Mouse (Mus musculus): ENCODE measurements around the gene Aarsd1. TPM values are rescaled to one million over a fixed set of nuclear protein-coding genes. Genes with fewer than 3 reads are reported as not detected.
"Not testable (repeated sequence)": the region's sequence is repeated elsewhere in the genome, so short reads cannot be mapped to it uniquely, and the experiment has no call there.

Aarsd1 gene
- polyA plus RNA-seq, 1 experiment from 2014 or later: 31.0 TPM

DNA sequence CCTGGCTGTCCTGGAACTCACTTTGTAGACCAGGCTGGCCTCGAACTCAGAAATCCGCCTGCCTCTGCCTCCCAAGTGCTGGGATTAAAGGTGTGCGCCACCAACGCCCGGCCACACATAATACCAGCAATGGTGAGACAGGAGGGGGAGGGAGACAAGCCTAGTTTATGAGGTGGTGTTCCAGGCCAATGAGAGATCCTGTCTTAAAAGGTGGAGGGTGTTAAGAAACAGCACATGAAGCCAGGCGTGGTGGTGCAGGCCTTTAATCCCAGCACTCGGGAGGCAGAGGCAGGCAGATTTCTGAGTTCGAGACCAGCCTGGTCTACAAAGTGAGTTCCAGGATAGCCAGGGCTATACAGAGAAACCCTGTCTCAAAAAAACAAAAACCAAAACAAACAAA lies 39.2 kb downstream of the Aarsd1 start:
- not testable (repeated sequence) for H3K4me2 ChIP-seq (ENCODE audit: low read depth, low read length); ATAC-seq (ENCODE audit: low read depth); H3K36me3 ChIP-seq (ENCODE audit: control insufficient read depth, insufficient read depth); H3K4me3 ChIP-seq (ENCODE audit: low read depth, low read length); H3K27me3 ChIP-seq (ENCODE audit: control insufficient read depth, insufficient read depth, low read depth, low read length); H3K27ac ChIP-seq (ENCODE audit: low read length); H3K9ac ChIP-seq (ENCODE audit: low read depth, low read length); H3K9me3 ChIP-seq (replicated peaks; ENCODE audit: control insufficient read depth, low read length); H3K4me1 ChIP-seq (ENCODE audit: control insufficient read depth, low read depth, low read length)
- 69% methylated on average over 8 of the region's 8 CpGs for whole genome bisulfite sequencing (ENCODE audit: insufficient replicate concordance)

GRCm38 (mm10) chr11:101374421-101374938 lies 42.9 kb downstream of the Aarsd1 start:
- H3K27me3 ChIP-seq (ENCODE audit: control insufficient read depth, insufficient read depth, low read depth, low read length): no peaks in the 10 kb centered on the region
- H3K9ac ChIP-seq (ENCODE audit: low read depth, low read length): no peak overlapping the region
- no peak for ATAC-seq (ENCODE audit: low read depth)
- H3K36me3 ChIP-seq (ENCODE audit: control insufficient read depth, insufficient read depth): no peaks in the 10 kb centered on the region
- no peaks in the 10 kb centered on the region for H3K9me3 ChIP-seq (replicated peaks; ENCODE audit: control insufficient read depth, low read length)
- no peak overlapping the region for H3K27ac ChIP-seq (ENCODE audit: low read length)
- no peak overlapping the region for H3K4me2 ChIP-seq (ENCODE audit: low read depth, low read length)
- 34% methylated on average over 7 of the region's 7 CpGs for WGBS (ENCODE audit: insufficient replicate concordance)
- H3K4me3 ChIP-seq (ENCODE audit: low read depth, low read length): no peak overlapping the region
- no peaks in the 10 kb centered on the region for H3K4me1 ChIP-seq (ENCODE audit: control insufficient read depth, low read depth, low read length)

GRCm38 (mm10) chr11:101370141-101370540 lies 47.3 kb downstream of the Aarsd1 start:
- Histone ChIP-seq H3K9ac (ENCODE audit: low read depth, low read length) (no peak overlapping the region), H3K4me2 (ENCODE audit: low read depth, low read length) (no peak overlapping the region), H3K4me3 (ENCODE audit: low read depth, low read length) (no peak overlapping the region), H3K4me1 (ENCODE audit: control insufficient read depth, low read depth, low read length) (no peaks in the 10 kb centered on the region), H3K27me3 (ENCODE audit: control insufficient read depth, insufficient read depth, low read depth, low read length) (no peaks in the 10 kb centered on the region), H3K36me3 (ENCODE audit: control insufficient read depth, insufficient read depth) (no peaks in the 10 kb centered on the region), H3K9me3 (replicated peaks; ENCODE audit: control insufficient read depth, low read length) (no peaks in the 10 kb centered on the region), H3K27ac (ENCODE audit: low read length) (no peak overlapping the region)
- ATAC-seq (ENCODE audit: low read depth): no peak
- 56% methylated on average over 5 of the region's 5 CpGs for WGBS (ENCODE audit: insufficient replicate concordance)

- H3K27me3 ChIP-seq (ENCODE audit: control insufficient read depth, insufficient read depth, low read depth, low read length): no peaks in the 10 kb centered on the region
- no peak within 1 kb of the TSS for H3K4me3 ChIP-seq (ENCODE audit: low read depth, low read length)
- no peak within 1 kb of the TSS for H3K9ac ChIP-seq (ENCODE audit: low read depth, low read length)
- no peak within 1 kb of the TSS for H3K4me2 ChIP-seq (ENCODE audit: low read depth, low read length)
- H3K27ac ChIP-seq (ENCODE audit: low read length): no peak within 1 kb of the TSS
- no peak for ATAC-seq (ENCODE audit: low read depth)
- H3K4me1 ChIP-seq (ENCODE audit: control insufficient read depth, low read depth, low read length): peaks cover 2% of the 10 kb centered on the region; the same call in 1 of the 2 replicates
- WGBS (ENCODE audit: insufficient replicate concordance): 61% methylated on average over 8 of the region's 8 CpGs
- H3K9me3 ChIP-seq (replicated peaks; ENCODE audit: control insufficient read depth, low read length): no peaks in the 10 kb centered on the region
- no peaks in the 10 kb centered on the region for H3K36me3 ChIP-seq (ENCODE audit: control insufficient read depth, insufficient read depth)
Measured at GRCm38 (mm10) chr11:101367326-101367935, 50.0 kb downstream of the Aarsd1 start, which contains the start of gene G6pc. TSS of gene G6pc (plus strand) at chr11:101367561.

GRCm38 (mm10) chr11:101364531-101364931 lies 52.9 kb downstream of the Aarsd1 start:
- WGBS (ENCODE audit: insufficient replicate concordance): 13% methylated on average over 5 of the region's 5 CpGs

DNA sequence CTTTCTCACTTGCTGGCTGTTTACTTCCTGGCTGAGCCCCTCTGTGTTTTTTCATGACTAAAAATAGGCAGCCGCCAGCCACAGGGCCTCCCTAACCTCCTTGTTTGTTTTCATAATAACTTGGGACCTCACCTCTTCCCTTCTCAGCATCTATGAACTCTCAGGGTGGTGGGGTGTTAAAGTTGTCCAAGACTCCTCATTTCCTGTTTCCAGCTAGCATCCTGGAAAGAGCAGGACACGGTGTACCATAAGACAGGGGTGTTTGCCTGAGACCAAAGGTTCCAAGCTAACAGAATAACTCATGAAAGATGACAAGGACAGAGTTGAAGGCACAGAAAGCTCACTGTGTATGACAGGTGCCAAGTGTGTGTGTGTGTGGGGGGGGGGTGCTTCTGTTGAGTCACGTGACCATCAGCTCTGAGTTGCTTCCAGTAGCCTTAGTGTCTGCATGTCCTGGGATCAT lies 56.7 kb downstream of the Aarsd1 start:
- no peak overlapping the region for H3K9ac ChIP-seq (ENCODE audit: low read depth, low read length)
- WGBS (ENCODE audit: insufficient replicate concordance): 26% methylated on average over 3 of the region's 3 CpGs
- no peak overlapping the region for H3K4me3 ChIP-seq (ENCODE audit: low read depth, low read length)
- H3K27ac ChIP-seq (ENCODE audit: low read length): 0 out of 2 replicates have a peak overlapping the region, but pooled peaks have one; percentile 4
- H3K27me3 ChIP-seq (ENCODE audit: control insufficient read depth, insufficient read depth, low read depth, low read length): no peaks in the 10 kb centered on the region
- peaks cover 2% of the 10 kb centered on the region; the same call in 1 of the 2 replicates for H3K4me1 ChIP-seq (ENCODE audit: control insufficient read depth, low read depth, low read length)
- H3K4me2 ChIP-seq (ENCODE audit: low read depth, low read length): no peak overlapping the region
- no peaks in the 10 kb centered on the region for H3K9me3 ChIP-seq (replicated peaks; ENCODE audit: control insufficient read depth, low read length)
- ATAC-seq (ENCODE audit: low read depth): no peak
- no peaks in the 10 kb centered on the region for H3K36me3 ChIP-seq (ENCODE audit: control insufficient read depth, insufficient read depth)

More at GRCm38 (mm10) chr11:101364531-101364931, 52.9 kb downstream of the Aarsd1 start:
- Histone ChIP-seq H3K27me3 (ENCODE audit: control insufficient read depth, insufficient read depth, low read depth, low read length) (no peaks in the 10 kb centered on the region), H3K4me3 (ENCODE audit: low read depth, low read length) (no peak overlapping the region), H3K9ac (ENCODE audit: low read depth, low read length) (no peak overlapping the region), H3K27ac (ENCODE audit: low read length) (0 out of 2 replicates have a peak overlapping the region, but pooled peaks have one; percentile 16), H3K9me3 (replicated peaks; ENCODE audit: control insufficient read depth, low read length) (no peaks in the 10 kb centered on the region), H3K4me2 (ENCODE audit: low read depth, low read length) (no peak overlapping the region), H3K36me3 (ENCODE audit: control insufficient read depth, insufficient read depth) (no peaks in the 10 kb centered on the region), H3K4me1 (ENCODE audit: control insufficient read depth, low read depth, low read length) (peaks cover 2% of the 10 kb centered on the region; the same call in 1 of the 2 replicates)
- ATAC-seq (ENCODE audit: low read depth): peak; percentile 42

DNA sequence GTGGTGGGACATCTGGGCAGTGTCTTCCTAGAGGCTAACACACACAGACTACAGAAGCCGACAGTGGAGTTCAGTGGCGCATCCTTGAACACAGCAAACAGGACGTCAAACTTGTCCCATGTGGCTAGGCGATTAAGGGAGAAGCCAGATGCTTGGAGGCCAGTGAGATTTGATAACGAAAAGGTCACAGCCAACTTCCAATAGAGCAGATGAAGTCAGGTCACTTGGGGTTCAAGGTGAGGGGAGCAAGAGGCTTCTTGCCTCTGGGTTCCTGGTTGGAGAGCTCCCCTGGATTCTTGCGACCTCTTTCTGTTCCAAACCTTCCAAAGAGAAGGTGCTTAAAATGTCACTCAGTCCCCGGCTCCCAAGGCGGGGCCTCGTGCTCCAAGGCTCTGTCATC lies 57.6 kb downstream of the Aarsd1 start:
- 54% methylated on average over 9 of the region's 9 CpGs for WGBS (ENCODE audit: insufficient replicate concordance)
- Histone ChIP-seq H3K27me3 (ENCODE audit: control insufficient read depth, insufficient read depth, low read depth, low read length) (no peaks in the 10 kb centered on the region), H3K36me3 (ENCODE audit: control insufficient read depth, insufficient read depth) (no peaks in the 10 kb centered on the region), H3K4me1 (ENCODE audit: control insufficient read depth, low read depth, low read length) (peaks cover 2% of the 10 kb centered on the region; the same call in 1 of the 2 replicates), H3K27ac (ENCODE audit: low read length) (no peak overlapping the region), H3K4me3 (ENCODE audit: low read depth, low read length) (no peak overlapping the region), H3K9ac (ENCODE audit: low read depth, low read length) (no peak overlapping the region), H3K4me2 (ENCODE audit: low read depth, low read length) (no peak overlapping the region), H3K9me3 (replicated peaks; ENCODE audit: control insufficient read depth, low read length) (no peaks in the 10 kb centered on the region)
- ATAC-seq (ENCODE audit: low read depth): no peak

GRCm38 (mm10) chr11:101357505-101358182 lies 59.8 kb downstream of the Aarsd1 start:
- Histone ChIP-seq H3K27ac (ENCODE audit: low read length) (no peak overlapping the region), H3K9me3 (replicated peaks; ENCODE audit: control insufficient read depth, low read length) (no peaks in the 10 kb centered on the region), H3K36me3 (ENCODE audit: control insufficient read depth, insufficient read depth) (no peaks in the 10 kb centered on the region), H3K4me2 (ENCODE audit: low read depth, low read length) (no peak overlapping the region), H3K4me3 (ENCODE audit: low read depth, low read length) (no peak overlapping the region), H3K9ac (ENCODE audit: low read depth, low read length) (no peak overlapping the region), H3K27me3 (ENCODE audit: control insufficient read depth, insufficient read depth, low read depth, low read length) (no peaks in the 10 kb centered on the region), H3K4me1 (ENCODE audit: control insufficient read depth, low read depth, low read length) (no peaks in the 10 kb centered on the region)
- no peak for ATAC-seq (ENCODE audit: low read depth)
- 33% methylated on average over 3 of the region's 3 CpGs for WGBS (ENCODE audit: insufficient replicate concordance)
